Mouse (Mus musculus) spleen, postnatal 0 days (tissue): Measurements from ENCODE around the gene Tgtp2. TPM values are rescaled to one million over a fixed set of nuclear protein-coding genes. Genes with fewer than 3 reads are reported as not detected.

Experiments used
- polyA plus RNA-seq: library from polyadenylated mRNA; unstranded; fragments of >200 nt; fragmentation: Nextera tagmentation; extraction: Ambion mirVana; gene quantifications from 2 replicates; pipeline ENCODE4 v1.2.1, GENCODE M21; 2015

The Tgtp2 gene
- polyA plus RNA-seq: 5.2 and 8.0 TPM in 2 replicates

DNA sequence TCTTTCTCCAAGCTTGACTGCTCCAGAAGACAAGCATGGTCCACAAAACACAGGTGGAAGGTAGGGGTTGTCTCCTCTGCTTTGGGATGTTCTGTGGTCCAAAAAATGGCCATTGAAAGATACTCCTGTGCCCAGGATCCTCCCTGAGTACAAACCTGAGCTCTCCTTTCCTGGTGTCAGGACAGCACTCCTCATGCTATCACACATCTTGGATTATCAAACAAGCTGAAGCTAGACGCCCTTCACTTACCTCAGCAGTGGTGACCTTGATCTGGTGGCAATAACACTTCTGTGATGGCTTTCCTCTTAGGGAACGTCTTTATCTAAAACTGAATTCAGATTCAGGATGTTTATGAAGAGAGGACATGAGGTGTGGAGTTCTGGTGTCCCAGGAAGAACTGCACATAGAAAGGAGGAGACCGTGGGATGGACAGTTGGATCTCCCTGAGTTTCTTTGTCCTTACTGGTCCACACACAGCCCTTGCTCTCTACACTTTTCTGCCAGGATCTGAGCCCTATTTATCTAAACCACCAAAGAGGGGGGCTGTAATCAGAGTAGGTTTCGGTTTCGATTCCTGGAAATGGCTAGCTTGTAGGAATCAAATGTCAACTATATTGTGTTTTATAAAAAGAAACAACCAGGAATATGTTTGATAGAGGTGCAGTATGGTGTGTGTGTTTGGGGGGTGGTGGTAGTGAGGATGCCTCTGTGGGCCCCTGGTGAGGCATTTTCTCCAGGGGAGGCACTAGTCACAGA, at the start of gene Tgtp2:
Gene Tgtp2 (minus strand): TSS at position 494 of the 757 bp plus-strand sequence.

DNA sequence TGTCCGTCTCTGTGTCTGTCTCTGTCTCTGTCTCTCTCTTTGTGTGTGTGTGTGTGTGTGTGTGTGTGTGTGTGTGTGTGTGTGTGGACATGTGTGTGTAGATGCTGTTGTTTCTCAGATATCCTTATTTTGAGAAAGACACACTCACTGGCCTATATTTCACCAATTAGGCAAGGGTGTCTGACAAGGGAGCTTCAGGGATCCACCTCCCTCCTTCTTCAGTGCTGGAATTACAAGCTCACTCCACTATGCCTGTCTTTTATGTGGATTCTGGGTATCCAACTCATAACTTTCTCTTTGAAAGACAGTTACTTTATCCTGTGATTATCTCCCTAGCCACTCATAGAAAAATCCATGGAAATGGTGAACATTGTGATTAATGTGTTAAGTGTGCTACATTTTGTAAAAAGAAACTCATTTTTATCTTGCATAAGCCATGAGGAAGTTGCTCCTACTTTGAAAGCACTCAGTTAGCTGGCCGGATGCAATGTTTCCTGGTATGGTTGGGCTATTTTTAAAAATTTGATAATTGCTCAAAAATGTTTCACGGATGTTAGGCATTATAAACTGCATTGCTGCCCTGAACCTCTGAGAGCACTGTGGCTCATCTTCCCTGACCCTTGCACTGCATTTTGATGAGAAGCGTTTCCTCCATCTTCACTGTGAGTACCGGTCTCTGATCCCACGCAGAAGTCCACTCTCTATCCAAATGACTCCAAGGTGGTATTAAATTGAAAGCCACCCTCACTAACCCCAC, 12.2 kb upstream of the Tgtp2 start, which contains the start of gene Ifi47:
Gene Ifi47 (plus strand): TSS at position 587 of the 757 bp plus-strand sequence.

DNA sequence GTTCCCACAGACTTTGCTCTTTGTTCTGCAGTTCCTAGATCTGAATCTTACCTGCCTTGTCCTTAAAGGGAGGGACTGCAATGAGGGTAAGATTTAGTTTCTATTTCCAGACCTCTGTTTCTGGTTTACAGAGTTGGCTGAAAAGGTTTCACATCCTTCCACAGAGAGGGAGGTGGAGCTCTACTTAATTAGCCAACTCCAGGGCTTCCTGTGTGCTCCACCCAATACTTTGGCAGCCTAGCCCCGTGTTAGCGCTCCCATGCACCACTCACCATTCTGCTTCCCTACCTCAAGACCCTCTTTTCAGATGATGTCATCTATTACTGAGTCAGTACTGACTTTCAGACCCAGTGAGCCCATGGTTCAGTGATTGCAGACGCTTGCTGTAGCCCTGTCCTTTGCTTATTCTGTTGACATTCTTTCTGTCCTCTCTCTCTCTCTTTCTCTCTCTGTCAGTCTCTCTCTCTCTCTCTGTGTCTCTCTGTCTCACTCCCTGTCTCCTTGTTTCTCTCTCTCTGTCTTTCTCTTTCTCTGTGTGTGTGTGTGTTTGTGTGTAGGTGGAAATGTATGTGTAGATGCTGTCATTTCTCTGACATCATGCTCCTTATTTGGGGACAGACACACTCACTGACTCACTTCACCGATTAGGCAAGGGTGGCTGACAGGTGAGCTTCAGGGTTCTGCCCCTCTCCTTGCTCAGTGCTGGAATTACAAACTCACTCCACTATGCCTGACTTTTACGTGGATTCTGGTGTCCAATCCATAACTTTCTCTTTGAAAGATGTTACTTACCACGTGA, 12.7 kb downstream of the Tgtp2 start, which contains the start of gene 9930111J21Rik2:
Gene 9930111J21Rik2 (minus strand): TSS at position 150 of the 799 bp plus-strand sequence.

Other genes with a start within 250 kb of the Tgtp2 start
- 4.2 and 5.0 TPM in 2 replicates for gene Trim41, start 246.9 kb downstream of the Tgtp2 start, polyA plus RNA-seq
- 0.73 and 0.81 TPM in 2 replicates for gene Trim7, start 238.1 kb downstream of the Tgtp2 start, polyA plus RNA-seq
- 2.4 and 2.8 TPM in 2 replicates for gene Gm12184, start 237.6 kb downstream of the Tgtp2 start, polyA plus RNA-seq
- gene Irgm1, start 192.5 kb downstream of the Tgtp2 start, polyA plus RNA-seq: 34.7 and 45.0 TPM in 2 replicates
- gene Gm5431, start 162.0 kb downstream of the Tgtp2 start, polyA plus RNA-seq: 0.29 and 0.42 TPM in 2 replicates
- 5.9 and 8.4 TPM in 2 replicates for gene Psme2b, start 118.0 kb downstream of the Tgtp2 start, polyA plus RNA-seq
- 0.26 and 0.39 TPM in 2 replicates for gene Olfr56, start 85.3 kb downstream of the Tgtp2 start, polyA plus RNA-seq
- gene 9930111J21Rik1, start 84.8 kb downstream of the Tgtp2 start, polyA plus RNA-seq: 2.0 TPM in 2 replicates
- 0.06 TPM in 1 of 2 replicates, not detected in the other for gene Gm12185, start 72.0 kb downstream of the Tgtp2 start, polyA plus RNA-seq
- 3.0 and 4.5 TPM in 2 replicates for gene Tgtp1, start 70.0 kb downstream of the Tgtp2 start, polyA plus RNA-seq
- gene 9930111J21Rik2, start 13.0 kb downstream of the Tgtp2 start, polyA plus RNA-seq: 3.0 and 4.7 TPM in 2 replicates
- 14.6 and 19.2 TPM in 2 replicates for gene Ifi47, start 12.4 kb upstream of the Tgtp2 start, polyA plus RNA-seq
- 0.05 and 0.25 TPM in 2 replicates for gene Olfr1396, start 50.7 kb upstream of the Tgtp2 start, polyA plus RNA-seq
- not detected in 2 replicates for gene Olfr1395, start 78.1 kb upstream of the Tgtp2 start, polyA plus RNA-seq
- not detected in 2 replicates for gene Olfr1394, start 90.2 kb upstream of the Tgtp2 start, polyA plus RNA-seq
- gene Btnl9, start 123.0 kb upstream of the Tgtp2 start, polyA plus RNA-seq: 2.3 and 3.0 TPM in 2 replicates
- gene Zfp62, start 139.1 kb upstream of the Tgtp2 start, polyA plus RNA-seq: 14.1 and 14.2 TPM in 2 replicates
- 41.9 and 46.3 TPM in 2 replicates for gene Mgat1, start 180.0 kb upstream of the Tgtp2 start, polyA plus RNA-seq
- 0.04 TPM in 1 of 2 replicates, not detected in the other for gene Olfr1393, start 214.1 kb upstream of the Tgtp2 start, polyA plus RNA-seq
- gene Olfr1392, start 221.1 kb upstream of the Tgtp2 start, polyA plus RNA-seq: not detected in 2 replicates
- gene Olfr10, start 240.5 kb upstream of the Tgtp2 start, polyA plus RNA-seq: not detected in 2 replicates